Mouse (Mus musculus) heart, adult 8-10 months (tissue): ENCODE measurements around the gene Wdr70. TPM values are rescaled to one million over a fixed set of nuclear protein-coding genes. Genes with fewer than 3 reads are reported as not detected.
"Not testable (repeated sequence)": the region's sequence is repeated elsewhere in the genome, so short reads cannot be mapped to it uniquely, and the experiment has no call there.

Experiments
- DNase-seq: peaks from one replicate; pipeline ENCODE4 v3.0.0; 2022; ENCODE audit warnings: low spot score
- total RNA-seq, 4 experiments: library from RNA; stranded (reverse); gene quantifications; 2 replicates each; pipeline ENCODE4 v1.2.4; 2022

Gene Wdr70
- 10 to 100 TPM; 18.8 to 22.6 (median 21.3) TPM for total RNA-seq

DNA sequence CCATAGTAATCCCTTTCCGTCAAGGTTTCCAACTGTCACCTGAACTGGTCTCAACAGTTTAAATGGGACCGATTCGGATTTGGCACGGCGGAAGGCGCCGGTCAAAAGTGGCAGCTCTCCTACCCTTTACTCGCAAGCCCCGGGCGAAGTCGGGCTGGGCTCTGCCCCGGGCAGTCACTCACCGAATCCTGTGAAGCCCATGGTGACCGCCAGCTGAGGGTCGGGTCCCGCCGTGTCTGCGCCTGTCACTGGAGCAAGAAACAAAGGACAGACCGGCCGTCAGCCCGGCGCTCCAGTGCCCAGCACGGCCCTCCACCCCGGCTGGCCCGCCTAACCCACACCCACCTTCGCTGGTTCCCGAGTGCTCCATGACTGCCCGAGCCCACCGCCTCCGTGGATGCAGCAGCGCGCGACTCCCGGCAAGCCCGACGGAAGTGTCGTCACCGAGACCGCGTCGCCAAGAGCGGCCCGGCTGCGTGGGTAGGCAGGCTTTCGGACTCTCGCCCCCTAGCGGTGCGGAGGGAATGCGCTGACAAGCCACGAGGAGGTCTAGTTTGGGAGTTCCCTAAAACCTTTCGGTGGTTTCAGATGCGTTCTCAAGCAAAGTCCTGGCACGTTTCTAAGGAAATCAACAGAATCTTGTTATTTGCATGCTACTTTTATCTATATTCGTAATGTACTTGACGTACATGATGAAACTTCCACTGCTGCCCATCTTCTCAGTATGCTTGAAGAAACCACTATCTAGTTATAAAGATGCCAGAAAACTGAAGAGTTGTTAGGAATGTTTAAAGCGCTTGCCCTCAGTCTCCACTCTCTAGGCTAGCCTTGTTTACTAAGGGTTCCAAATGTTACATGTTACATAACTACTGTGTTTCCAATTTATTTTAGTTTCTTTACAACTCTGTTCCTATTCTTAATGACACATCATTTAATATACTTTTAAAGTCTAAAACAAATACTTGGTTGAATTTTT, at the start of gene Wdr70:
Wdr70 (minus strand) TSS at position 436 of the 976 bp plus-strand sequence.
- peak; percentile 96 for DNase-seq

DNA sequence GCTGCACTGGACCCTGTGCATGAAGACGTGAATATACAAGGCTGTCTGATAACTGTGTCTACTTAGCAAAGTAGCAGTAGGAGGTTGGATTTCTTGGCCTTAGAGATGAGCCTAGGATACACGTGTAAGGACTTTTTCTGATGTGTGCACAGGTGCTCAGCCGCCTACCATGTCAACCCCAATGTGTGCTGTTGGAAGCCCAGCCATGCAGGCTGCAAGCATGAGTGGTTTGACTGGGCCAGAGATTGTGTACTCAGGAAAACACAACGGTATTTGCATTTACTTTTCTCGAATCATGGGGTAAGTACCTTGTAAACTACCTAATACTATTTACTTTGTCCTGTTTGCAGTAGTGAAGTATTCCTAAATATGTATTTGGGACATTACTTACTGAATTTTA, 36.6 kb upstream of the Wdr70 start:
- DNase-seq = no peak

DNA sequence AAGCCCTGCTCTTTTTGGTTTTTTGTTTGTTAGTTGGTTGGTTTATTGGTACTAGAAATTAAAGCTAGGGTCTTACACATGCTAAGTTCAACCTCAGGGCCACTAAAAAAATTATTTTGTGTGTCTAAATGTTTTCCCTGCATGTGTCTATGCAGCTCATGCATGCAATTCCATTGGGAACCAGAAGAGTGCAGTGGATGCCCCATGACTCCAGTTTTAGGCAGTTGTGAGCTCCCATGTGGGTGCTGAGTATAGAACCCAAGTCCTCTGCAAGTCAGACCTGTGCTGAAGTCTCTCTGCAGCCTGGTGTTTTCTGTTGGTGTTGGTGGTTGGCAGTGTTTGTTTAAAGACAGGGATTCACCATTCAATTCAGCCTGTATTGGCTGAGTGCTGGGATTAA, 32.8 kb upstream of the Wdr70 start:
- DNase-seq = no peak

DNA sequence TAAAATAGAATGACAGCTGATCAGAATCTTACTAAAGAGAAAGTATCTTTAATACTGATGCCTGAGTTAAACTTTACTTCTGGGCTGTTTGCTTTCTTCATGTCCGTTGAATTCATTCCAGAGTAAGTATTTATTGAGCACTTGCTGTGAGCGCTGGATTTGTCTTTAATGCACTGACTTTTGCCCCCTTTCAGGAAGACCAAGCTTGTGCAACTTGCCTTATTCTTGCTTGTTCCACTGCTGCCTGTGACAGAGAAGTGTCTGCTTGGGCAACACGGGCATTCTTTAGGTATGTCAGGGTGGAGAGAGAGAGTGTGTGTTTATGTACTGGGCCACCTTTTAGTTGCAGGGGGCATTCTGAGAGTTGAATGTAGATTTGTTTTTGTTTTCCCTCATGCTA, 32.3 kb upstream of the Wdr70 start:
- DNase-seq = no peak

DNA sequence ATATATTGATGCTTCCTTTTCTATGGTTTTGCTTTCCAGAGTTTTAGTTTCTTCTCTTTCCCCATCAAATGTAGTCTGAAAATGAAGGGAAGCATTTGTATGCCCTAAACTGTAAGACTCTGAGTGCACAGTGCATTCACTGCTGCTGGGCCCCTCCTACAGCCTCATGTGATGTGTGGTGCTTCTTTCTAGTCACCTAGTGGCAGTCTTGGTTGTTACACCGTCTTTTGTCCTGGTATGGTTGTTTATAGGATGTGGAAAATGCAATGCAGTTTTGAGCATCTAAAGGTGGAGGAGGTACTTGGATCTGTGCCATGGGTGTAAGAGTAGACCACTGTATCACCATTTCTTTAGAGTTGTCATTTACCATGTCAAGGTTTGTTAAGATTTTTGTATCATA, 30.3 kb upstream of the Wdr70 start:
- no peak for DNase-seq

DNA sequence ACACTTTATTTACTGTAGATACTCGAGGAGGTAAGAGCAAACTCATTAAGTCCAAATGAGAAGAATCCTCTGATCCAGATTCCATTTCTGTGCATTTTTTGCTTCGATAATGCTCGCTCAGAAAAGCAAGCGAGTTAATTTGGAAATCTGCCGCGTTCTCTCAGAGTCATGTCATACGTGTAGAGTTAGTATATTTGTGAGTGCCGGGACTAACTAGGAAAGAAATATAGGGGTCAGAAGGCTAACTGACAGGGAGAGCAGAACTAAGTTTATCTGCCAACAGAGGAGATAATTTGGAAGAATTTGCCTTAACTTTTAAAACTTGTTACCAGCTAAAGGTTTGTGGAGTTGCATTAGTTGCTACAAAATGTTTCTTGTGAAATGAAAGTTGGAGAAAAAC, 10.8 kb upstream of the Wdr70 start:
- DNase-seq = no peak

DNA sequence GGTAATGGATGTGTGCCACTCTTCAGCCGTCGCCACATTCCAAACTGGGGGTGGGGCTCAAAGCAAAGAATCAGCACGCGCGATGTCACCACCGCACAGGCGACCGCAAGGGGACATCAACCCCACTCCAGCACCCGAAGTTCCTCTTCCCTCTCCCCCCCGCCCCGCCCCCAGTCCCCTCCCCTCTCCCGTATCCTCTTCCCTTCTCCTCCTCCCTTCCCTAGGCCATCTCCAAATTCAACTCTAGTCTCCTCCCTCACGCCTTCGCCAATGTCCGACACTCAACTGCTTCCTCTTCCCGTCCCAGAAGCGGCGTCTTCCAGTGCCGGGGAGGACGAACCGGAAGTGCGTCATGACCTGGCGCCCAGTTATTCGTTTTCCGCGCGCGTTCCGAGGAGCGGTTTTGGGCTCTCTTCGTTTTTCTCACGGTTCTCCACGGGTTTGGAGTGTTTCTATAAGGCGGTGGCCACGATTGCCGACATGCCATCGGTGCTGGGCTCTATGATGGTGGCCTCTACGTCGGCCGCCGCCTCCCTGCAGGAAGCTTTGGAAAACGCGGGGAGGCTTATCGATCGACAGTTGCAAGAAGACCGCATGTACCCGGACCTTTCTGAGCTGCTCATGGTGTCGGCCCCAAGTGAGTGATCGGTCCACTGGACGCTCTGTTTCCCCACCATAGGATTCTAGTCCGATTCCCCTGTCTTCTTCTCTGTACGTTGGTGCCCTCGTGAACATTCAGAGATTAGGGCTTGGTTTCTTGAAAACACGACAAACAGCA, 10.1 kb upstream of the Wdr70 start, which contains the start of gene Nup155:
Nup155 (plus strand) TSS at position 308 of the 778 bp plus-strand sequence.
- DNase-seq = peak; percentile 93

DNA sequence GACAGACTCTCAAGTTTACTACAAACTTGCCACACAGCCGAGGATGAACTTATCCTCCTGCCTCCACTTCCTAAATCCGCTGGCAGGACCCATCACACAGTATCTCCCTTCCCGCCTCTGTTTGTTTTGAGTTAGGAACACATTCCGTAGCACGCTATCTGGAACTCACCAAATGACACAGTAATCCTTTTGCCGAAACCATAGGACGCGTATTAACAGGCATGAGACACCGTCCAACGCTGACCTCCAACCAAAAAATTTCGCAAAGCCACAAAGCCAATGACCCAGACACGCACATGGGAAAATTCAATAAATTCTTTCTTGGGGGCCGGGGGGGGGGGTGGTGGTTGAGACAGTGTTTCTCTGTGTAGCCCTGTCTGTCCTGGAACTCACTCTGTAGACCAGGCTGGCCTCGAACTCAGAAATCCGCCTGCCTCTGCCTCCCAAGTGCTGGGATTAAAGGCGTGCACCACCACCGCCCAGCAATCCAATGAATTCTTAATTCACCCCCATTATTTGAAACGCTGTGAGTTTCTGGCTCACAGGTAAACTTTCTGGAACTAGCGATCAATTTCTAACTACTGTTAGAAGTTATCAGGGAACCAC, 9.5 kb upstream of the Wdr70 start:
- DNase-seq = no peak

DNA sequence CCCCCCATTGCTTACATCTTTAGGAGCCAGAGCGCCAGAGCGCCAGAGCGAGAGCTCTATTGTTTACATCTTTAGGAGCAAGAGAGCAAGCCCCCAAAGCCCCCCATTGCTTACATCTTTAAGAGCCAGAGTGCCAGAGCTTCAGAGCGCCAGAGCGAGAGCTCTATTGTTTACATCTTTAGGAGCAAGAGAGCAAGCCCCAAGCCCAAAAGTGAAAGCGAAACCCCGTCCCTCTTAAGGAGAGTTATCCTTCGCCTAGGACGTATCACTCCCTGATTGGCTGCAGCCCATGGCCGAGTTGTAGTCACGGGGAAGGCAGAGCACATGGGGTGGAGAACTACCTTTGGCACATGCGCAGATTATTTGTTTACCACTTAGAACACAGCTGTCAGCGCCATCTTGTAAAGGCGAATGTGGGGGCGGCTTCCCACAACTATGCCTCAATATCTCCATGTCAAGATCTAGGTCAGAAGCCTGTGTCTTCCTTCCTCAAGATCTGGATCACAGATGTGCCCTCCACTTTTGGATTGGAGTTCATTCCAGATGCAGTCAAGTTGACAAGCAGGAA, 3.0 kb upstream of the Wdr70 start:
- not testable (repeated sequence) for DNase-seq

DNA sequence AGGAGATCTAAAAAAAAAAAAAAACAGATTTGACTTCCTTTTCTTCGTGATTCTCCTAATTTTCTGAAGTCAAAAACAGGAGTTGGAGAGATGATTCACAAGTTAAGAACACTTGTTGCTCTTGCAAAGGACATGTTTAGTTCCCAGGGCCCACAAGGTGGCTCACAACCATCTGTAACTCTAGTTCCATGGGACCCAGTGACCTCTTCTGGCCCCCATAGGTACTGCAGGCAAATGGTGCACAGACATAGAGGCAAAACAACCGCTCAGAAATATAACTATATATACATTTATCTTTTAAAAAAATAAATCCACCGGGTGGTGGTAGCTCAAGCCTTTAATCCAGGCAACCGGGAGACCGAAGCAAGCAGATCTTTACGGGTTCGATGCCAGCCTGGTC, 1.2 kb downstream of the Wdr70 start:
- peak; percentile 45 for DNase-seq

DNA sequence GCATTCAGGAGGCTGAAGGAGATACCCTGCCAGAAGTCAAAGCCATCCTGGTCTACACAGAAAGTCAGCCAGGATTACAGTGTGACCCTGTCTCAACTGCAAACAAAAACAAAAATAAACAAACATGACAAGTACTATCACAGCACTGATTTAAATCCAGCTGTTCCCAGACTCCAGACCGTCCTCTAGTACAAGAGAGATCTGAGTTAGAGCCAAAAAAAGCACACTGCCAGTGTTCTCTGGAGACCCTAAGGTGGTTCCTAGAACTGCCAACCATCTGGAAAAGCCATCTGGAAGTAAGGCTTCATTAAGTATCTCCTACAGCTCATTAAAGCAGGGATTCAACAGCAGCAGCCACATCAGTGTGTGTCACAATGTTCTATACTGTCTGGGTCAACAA, 6.3 kb downstream of the Wdr70 start:
- not testable (repeated sequence) for DNase-seq

DNA sequence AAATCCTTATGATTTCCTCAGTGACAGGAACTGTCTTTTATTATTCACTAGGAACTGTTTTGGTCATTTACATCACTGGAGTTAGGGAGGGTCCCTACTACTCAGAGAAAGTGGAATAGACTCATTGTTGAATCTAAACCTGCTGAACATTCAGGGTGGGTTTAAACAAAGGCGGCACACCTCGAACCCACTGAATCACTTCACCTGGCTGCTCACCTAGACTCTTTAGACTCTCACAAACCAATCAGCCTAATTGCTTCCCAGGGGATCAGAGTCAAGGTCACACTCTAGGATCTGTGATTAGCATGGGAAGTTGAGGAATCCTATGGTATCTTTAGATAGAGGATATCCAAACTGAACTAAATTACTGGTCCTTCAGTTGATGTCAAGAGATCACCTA, 8.3 kb downstream of the Wdr70 start:
- no peak for DNase-seq

DNA sequence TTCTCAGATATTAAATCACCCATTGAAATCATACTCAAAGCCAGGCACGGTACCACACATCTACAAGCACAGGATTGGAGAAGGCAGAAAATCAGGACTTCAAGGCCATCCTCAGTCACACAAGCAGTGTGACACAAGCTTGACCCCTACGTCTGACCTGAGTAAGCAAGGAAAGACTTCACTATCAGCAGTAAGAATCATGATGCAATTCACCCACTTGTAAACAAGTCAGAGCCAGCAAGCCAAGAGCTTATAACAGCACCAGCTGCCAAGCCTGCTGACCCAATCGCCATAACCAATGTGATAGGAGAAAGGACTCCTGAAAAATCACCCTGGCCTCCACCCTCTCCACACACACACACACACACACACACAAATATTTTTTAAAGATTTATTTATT, 10.3 kb downstream of the Wdr70 start:
- no peak for DNase-seq

DNA sequence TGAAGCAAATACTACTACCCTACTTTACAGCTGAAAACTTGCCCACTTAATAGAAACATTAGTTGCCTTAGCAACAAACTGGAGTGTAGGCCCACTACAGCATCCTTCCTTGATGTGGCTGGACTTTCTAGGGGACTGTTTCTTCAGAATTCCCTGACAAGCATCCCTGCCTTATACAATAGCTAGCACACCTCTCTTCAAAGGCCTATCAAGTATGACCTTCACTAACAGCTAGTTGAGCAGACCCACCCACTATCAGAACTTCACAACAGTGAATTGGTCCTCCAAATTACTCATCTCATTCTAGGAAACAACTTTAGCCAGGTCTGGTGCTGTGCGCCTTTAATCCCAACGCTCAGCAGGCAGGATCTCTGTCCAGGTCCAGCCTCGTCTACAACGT, 11.7 kb downstream of the Wdr70 start:
- no peak for DNase-seq

DNA sequence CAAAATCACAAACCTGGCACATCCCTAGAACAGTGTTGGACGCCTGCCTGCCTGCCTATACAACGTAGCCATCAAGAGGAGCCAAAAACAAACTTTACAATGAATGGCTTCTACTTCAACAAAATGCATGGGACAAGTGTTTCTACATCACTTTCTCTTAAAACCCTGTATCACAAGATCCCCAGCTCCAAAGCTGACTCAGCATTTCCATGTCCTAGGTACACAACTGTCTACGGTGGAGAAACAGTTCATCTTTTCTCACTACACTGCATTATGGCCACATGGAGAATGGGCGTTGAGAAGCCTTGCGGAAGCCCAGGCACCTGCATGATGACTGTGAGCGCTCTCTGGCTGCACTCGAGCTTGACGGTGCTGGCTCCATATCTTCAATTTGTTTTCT, 16.9 kb downstream of the Wdr70 start:
- no peak for DNase-seq

DNA sequence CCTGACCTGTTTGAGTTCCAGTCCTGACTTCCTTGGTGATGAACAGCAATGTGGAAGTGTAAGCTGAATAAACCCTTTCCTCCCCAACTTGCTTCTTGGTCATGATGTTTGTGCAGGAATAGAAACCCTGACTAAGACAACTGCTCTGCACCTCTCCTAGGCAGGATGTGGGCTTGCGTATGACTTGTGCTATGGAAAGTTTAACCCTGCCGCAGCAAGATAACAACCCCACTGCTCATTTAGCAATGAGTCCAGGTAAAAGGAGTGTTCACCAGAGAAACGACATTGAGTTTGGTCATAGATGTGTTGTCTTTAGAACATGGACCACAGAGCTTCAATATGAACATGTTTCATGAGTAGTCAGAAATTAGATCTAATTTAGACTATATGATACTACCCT, 25.9 kb downstream of the Wdr70 start:
- DNase-seq = not testable (repeated sequence)

DNA sequence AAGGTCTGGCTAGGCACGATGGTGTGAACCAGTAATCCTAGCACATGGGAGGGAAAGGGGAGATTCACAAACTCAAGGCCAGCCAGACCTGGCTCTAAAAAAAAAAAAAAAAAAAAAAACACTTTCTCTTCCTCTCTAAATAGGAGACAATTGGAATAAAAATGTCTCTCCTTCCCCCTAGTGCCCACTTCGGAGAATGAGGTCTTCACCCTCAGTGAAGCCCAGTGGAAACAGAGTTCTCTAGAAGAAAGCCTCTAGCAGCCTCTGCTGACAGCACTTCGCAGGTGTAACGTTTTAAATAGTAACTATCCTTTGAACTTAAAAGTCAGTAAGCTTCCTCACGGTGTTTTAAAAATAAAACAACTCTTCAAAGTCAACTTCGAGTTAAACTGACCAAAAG, 33.8 kb downstream of the Wdr70 start:
- DNase-seq = no peak

DNA sequence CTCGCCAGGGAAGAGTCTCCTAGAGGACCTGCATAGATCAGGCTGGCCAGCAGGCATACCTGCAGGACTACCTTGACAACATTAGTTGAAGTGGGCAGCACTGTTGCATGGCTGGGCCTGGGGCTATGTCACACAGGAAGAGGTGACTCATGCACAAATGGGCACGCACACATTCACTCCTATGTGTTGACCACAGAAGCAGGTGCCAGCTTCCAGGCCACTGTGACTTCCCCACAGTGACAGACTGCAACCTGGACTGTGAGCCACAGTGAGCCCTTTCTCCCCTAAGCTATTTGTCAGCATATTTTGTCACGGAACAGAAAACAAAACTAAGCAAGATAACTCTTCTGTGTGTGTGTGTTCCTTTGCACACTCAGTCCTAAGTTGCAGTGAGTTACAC, 47.8 kb downstream of the Wdr70 start:
- no peak for DNase-seq

DNA sequence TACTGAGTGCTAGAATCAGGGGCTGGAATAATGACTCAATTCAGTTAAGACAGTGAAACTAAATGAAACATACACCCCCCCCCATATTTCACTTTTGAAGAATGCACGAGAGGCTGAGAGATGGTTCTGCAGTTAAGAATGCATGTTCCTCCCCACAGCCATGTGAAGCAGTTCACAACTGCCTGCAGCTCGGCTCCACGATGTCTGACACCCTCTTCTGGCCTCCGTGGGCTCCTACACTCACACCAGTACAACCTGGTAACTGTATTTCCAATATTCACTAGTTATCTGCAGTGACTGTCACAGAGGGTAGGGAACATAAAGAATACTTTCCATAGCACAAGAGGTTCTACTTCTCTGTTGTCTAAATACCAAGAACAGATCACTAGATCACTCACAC, 59.2 kb downstream of the Wdr70 start:
- no peak for DNase-seq

DNA sequence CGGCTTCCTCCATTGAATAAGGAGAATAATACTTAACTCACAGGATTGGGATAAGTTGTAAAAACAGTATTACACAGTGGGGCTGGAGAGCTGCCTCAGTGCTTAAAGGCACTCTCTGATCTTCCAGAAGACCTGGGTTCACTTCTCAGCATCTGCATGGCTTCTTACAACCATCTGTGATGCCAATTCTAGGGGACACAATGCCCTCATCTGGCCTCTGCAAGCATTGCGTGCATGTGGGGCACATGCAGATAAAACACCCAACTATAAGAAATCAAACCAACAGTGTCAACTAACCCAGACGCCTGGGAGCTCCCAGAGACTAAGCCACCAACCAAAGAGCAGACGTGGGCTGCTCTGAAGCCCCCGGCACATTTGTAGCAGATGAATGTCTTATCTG, 60.6 kb downstream of the Wdr70 start:
- DNase-seq = no peak

DNA sequence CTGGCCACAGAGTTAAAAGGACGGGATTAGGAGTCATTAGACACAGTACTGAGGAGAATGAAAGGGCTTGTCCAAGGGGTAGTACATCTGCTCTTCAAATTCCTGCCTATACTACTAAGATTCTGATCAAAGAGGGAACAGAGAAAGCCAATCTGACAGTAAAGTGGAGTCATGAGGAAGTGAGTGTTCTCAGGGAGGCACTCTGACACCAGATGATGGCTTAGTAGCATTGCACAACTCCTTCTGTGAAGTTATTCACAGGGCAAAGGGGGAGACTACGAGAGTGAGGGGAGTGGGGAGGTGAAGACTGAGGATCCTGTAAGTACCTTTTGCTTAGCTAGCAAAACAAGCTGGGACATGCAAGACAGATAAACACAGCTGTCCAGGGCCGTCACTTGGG, 61.2 kb downstream of the Wdr70 start:
- DNase-seq = no peak

DNA sequence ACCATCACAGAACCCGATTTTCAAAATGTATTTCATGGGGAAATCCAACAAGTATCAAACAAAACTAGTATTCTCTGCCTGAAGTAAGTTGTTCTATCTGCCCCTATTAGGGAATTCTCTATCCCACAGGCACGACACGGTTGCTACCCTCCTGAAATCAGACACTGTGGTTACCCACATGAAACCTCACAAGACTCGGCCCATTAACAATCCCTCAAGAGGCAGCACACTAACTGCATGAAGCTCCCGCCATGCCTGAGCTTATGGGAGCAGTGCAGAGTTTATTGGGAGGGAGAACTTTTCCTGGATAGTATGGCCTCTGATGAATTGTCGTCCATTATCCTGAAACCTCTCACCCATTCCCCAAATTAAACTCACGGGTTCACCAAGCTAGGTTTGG, 67.8 kb downstream of the Wdr70 start:
- DNase-seq = no peak
